Mouse (Mus musculus): ENCODE measurements around the gene Tgoln1. TPM values are rescaled to one million over a fixed set of nuclear protein-coding genes. Genes with fewer than 3 reads are reported as not detected.

Gene Tgoln1
- polyA plus RNA-seq, 3 experiments from 2014 or later, result 103 to 111 (median 108) TPM

DNA sequence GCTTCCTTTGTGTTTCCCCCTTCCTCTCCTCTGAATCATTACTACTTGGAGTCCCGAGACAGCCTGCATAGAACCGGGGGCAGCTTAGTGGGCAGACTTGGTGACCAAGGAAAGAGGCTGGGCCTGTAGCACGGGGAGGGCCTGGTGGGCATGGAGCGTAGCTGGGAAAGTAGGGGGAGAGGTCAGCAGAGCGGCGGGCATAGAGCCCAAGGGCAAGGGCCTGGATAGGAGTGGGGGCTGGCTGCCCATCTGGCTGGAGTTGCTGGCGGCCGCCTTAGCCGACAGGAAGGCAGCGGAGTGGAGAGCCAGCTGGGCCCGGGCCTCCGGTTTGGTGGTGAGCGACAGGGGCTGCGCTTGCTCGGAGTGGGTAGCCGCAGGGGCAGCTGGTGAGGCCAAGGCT lies 10.5 kb upstream of the Tgoln1 start:
- ATAC-seq, result no peak

DNA sequence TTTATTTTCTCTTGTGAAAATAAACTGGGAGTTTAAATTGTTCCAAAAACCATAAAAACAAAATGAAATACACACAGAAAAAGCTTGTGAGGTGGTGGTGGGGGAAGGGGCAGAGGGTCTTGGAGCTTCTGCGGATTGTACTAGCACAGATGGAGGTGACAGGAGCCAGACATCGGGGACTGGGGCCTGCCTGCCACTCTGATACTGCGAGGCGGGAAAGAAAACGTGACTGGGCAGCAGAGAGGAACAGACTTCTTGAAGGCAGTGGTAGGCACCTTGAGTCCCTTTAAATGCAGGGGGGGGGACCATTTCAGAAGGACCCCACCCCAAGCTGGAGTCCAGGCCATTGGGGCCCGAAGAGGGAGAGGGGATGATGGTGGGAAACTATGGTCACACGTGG lies 9.6 kb upstream of the Tgoln1 start:
- ATAC-seq, result no peak

DNA sequence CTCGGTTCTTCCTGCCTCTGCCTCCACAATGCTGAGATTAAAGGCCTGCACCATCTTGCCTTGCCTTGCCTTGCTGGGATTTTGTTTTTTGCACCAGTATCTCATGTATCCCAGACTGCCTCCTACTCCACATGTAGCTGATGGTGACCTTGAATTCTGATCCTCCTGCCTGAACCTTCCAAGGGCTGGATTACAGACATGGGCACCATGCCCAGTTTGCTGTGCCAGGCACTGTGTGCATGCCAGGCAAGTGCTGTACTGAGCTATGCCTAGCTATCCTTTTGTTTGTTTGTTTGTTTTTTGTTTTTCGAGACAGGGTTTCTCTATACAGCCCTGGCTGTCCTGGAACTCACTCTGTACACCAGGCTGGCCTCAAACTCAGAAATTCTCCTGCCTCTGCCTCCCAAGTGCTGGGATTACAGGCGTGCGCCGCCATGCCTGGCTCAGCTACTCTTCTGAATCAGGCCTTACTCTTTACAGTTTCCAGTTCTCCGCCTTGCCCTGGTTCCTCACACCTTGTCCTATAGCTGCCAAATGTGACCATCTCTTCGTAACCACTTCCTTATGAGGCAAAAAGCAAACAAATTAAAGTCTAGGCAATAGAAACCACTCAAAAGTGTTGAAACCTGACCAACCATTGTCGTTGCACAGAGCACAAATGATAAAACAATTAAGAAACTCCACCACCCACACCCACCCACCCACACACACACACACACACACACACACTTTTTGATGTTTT lies 7.0 kb upstream of the Tgoln1 start:
- no peak for ATAC-seq

DNA sequence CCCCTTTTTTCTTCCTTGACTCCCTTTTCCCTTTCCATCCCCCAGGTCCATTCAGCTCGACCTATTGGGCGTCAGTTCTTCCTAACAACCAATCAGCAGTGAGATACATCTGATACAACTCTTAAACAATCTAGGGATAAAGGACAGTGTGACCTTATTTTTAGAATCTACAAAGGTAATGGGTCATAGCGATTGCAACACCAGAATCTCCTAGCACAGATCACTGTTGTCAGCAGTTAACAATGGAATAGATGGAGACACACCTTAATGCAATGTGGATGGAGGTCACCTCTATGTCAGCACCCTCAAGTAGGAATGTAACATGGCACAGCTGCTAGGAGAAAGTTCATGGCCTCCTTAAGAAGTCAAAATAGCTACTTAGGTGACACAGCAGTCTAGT lies 6.1 kb upstream of the Tgoln1 start:
- no peak for ATAC-seq

DNA sequence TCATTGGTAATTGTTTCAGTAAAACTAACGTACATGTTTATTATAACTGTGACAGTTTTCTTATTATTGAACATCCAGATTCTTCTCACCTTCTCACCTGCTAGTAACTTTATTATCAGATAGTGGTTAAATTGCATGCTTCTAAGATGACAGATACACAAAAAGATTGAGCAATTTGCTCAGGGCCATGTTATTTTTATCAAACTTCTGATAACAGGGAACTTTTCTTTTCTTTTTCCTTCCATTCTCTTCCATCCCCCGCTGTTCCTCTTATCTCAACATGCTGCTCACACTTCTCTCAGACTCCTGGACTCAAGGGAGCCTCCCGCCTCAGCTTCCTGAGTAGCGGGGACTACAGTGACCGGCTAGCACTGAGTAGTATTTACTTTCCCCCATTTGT lies 4.1 kb upstream of the Tgoln1 start:
- ATAC-seq, result no peak

DNA sequence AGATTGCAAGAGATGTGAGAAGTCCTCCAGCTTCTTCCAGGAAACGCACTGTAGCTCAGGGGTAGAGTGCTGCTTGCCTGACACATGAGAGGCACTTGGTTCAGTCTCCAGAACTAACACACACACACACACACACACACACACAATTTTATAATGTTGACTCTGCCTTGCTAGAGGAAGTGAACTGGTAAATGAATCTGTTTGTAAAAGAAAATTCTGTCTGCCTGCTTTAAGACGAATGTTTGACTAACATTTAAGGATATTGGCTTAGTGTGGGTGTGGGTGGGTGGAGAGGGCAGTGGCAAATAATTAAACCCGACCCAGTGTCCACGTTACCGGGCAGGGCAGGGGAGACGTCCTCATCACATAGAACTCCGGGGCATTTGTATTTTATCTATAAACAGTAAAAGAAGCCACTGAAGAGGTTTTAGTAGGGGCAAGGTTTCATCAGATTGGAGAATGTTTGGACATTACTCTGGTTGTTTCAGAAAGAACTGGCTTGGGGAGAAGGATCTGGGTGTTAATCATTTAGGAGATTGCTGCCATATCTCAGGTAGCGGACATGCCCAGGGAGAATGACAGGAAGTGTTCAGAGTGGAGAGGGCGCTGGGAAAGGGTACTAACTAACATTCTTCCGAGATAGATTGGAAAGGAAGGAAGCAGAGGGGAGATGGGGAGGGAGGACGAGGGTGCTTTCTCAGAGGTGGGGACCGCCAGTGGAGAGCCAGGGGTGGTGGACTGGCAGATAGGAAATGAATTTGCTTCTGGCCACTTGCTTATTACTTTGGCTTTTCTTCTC lies 3.1 kb upstream of the Tgoln1 start:
- no peak for ATAC-seq

DNA sequence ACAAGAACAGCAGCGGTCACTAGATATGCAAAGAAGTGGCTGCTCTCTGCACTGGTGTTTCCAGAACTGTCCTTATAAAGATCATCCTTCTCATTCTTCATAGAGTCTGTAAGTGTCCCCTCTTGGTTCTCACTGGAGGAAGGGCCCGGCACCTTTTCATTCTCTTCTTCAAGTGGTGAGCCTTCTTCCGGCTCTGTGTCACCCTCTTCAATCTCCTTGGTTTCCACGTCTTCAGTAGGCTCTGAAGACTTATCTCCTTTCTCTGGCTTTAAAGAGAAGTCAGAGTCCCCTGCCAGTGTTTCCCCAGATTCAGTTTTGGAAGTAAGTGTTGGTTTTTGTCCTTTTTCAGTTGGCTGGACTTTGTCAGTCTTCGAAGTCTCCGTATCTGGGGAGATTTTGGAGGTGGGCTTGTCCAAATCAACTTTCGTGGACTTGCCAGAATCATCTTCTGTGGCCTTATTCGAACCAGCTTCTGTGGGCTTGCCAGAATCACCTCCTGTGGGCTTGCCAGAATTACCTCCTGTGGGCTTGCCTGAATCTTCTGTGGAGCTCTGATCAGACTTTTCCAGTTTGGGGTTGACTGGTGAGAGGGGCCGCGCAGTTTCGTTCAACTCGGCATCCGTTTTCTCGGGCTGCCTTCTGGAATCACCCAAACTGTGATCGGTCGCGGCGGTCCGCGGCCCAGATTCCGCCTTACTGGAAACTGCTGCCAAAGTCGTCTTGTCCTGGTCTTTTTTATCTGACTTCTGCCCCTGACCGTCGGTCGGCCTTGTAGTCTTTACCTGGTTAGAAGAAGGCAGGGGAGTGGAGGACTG lies 1.0 kb downstream of the Tgoln1 start:
- peak; percentile 25 for ATAC-seq

DNA sequence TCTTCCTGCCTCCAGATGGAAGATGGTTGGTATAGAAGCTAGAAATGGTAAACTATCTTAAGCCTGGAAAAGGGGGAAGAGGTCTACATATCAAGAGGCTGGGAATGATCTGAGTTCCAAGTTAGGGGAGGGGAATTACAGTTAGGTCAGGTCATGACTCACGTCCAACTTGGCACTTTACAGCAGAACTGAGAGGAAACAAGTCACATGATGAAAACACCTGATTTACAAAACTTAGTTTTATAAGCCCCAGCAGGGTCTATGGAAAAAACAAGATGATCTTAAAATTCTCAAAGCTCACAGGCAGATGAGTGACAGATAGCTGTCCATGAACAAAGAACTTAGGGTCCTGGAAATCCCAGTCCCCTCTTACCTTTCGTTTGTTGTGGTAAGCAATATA lies 1.6 kb downstream of the Tgoln1 start:
- no peak for ATAC-seq

DNA sequence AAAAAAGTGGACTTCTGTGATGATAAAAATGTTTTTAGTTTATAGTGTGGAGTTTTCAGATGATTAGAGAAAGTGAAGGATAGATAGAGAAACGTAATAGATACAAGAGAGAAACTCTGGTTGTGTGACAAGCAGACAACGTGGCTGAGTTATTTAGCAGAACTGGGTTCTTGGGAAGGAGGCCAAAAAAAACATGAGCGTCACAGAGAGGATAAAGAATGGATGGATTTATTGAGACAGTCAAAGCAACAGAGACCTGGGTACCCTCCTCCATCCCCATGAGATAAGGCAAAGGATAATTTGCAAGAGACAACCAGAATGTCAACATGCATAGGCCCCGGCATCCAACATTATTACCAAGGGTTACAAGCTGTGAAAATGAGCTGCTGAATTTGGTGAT lies 6.5 kb downstream of the Tgoln1 start:
- no peak for ATAC-seq

DNA sequence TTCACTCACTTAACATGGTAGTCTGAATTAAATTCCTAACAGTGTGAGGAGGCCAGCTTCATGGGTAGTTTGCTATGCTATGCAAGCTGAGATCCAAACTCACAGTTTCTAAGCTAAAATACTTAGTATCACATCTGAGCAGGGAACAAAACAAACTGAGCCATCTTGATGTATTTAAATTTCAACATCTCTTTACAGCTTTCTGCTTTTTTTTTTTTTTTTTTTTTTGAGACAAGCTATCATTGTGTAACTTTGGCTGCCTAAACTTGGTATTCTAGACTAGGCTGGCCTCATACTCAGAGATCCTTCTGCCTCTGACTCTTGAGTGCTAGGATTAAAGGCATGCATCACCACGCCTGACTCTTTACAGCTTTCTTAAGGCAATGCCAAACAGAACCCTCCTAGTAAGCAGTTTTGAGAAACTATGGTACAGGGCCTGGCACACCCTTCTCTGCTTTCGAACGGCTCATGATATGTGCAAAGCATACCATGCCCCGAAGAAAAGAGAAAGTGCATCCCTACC lies 8.1 kb downstream of the Tgoln1 start:
- no peak for ATAC-seq

DNA sequence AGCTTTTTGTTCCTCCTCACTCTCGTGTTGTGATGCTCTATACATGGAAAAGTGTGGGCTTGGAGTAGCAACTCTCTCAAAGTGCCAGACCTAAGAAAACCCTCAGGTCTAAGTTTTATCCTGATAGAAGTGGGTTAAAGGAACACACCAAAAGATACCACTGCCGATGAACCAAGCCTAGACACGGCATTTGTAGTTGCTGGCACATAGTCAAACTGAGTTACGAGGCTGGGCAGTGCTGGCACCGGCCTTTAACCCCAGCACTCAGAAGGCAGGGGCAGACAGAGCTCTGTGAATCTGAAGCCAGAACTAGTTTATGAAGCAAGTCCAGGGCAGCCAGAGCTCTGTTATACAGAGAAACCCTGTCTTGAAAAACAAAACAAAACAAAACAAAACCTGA lies 9.1 kb downstream of the Tgoln1 start:
- no peak for ATAC-seq

DNA sequence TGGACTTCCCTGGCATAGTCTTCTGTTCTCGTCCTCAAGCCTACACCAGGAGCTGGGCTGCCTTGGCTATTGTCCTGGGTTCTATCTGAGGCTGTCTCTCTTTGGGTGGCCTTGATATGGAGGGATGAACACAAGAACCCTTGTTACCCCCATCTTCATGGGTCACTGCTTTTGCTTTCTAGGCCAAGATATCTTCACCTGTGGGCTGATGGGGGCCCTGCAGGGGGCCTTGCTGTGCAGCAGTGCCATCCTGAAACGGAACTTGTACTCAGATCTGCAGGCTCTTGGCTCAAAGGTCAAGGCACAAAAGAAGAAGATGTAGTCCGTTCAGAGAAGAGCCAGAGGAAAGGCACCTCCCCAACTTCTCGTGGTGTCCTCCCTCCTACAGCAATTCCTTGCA lies 9.7 kb downstream of the Tgoln1 start:
- no peak for ATAC-seq

DNA sequence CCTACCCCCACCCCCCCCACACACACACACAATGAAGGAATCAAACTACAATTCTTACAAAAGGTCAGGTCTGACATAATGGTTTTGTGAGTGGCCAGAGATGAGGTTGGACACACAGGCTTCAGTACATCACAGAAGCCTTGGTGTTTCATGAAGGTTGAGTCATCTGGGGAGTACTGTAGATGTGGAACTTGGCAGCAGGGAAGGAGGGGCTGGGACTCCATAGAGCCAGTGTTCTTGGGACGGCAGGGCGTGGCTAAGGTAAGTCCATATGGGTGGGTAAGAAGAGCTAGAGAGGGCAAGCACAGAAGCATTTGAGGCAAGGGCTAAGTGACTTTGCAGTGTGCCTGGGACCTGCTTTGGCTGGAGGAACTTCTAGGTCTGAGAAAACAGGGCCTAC lies 12.7 kb downstream of the Tgoln1 start:
- no peak for ATAC-seq

DNA sequence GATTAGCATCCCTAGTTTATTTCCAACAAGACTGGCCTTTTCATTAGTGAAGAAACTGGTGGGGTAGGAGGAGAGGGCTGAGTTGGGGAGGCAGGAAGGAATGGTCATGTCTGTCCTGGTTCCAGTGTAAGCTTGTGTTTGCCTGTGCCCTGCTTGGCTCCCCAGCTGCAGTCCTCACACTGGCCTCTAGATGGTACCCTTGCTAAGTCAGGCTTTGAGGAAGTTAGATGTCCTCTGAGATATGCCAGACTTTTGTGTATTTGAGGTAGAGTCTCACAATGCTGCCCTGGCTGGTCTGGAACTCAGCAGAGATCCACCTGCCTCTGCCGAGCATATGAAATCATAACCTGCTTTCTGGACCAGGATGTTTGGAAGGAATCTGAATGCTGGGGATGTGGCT lies 15.1 kb downstream of the Tgoln1 start:
- ATAC-seq, result peak; percentile 71

DNA sequence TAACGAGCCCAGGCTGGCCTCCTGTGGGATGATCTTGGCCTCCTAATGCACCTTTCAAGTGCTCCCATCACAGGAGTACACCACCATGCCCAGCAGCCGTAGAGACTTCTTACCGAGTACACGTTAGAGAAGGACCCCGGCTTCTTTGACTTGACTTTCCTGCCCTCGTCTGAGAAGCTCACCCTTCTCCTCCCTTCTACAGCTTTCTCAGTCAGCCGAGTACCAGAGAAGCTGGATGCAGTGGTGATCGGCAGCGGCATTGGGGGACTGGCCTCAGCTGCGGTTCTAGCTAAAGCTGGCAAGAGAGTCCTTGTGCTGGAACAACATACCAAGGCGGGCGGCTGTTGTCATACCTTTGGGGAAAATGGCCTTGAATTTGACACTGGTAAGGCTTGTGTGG lies 16.0 kb downstream of the Tgoln1 start:
- no peak for ATAC-seq

DNA sequence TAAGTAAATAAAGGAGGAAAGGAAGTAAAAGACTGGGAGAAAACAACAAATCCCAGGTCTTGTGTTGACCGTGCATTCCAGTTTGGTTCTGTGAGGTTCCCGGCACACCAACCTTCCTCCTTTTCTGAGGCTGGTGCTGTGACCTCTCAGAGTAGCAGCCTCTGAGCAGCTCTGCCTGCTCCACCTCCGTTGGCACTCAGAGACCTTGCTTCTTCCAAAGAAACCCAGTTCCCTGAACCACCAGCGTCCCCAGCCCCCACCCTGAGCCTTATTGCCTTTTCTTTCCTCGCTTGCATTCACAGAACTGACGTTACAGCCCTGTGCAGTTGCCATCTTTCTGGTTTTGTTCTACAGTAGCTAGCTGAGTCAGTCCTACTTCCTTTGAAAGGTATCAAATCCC lies 16.6 kb downstream of the Tgoln1 start:
- ATAC-seq, result no peak

DNA sequence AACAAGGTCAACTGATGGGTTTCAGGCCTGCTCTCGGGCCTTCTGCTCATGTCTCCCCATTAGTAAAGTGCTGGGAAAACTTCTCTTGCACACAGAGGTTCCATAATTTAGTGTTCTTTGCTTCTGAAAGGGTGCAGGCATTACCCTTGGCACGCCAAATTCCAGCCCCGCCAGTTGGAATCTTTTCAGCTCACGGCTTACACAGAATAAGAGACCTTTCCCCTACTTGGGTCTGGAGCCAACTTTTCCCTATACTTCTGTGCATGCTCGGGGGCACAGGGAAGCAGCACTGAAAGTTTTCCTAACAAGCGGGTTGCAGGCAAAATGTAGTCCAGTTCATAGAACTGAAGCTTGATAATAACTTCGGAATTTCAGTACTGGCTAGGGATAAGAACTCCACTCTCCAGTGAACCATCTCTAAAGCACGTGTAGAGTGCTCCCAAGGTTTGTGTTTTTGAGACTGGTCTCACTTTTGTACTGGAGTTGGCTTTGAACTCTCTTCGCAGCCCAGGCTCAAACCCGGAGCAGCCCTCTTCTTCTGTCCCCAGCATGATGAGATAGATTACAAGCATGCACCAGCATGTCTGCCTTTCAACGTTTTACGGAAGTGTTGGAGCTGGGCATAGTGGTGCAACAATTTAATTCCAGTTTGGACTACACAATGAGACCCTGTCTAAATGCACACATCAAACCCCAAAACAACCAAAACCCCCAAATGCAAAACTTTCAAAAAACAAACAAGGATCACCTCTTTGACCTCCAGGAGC lies 17.8 kb downstream of the Tgoln1 start:
- no peak for ATAC-seq

DNA sequence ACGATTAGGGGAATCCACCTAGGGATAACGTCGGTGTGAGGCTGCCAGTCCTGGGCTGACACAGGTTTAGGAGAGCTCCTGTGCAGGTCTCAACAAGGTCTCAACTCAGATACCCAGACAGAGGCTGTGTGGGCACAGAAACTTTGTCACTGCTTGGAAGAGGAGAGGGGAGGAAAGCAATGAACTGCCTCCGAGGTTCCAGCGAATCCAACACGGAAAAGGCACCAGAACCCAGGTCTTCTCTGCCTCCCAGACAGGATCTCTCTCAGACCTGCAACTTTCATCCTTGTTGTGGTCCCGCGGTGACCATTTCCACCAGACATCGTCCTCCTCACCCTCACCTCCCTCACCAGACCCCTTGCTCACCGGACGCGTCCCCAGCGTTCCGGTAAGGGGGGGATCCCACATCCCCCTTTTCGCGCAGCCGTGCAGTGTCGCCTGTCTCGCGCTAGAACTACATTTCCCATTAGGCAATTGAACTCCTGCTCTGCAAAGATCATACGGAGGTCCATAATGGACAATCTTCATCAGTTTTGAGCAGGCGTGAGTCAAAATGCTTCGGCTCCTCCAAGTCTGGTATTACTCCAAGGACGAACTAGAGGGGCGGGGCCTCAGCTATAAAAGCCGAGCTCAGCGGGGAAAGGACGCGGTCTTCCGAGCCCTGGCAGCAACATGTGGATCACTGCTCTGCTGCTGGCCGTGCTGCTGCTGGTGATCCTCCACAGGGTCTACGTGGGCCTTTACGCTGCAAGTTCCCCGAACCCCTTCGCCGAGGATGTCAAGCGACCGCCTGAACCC lies 18.6 kb downstream of the Tgoln1 start, which contains the start of the genes Elmod3 and Retsat:
Gene Elmod3, minus strand, starts transcription at position 458 of the 798 bp plus-strand sequence.
Gene Retsat, plus strand, starts transcription at position 520 of the 798 bp plus-strand sequence.
- peak; percentile 84 for ATAC-seq

DNA sequence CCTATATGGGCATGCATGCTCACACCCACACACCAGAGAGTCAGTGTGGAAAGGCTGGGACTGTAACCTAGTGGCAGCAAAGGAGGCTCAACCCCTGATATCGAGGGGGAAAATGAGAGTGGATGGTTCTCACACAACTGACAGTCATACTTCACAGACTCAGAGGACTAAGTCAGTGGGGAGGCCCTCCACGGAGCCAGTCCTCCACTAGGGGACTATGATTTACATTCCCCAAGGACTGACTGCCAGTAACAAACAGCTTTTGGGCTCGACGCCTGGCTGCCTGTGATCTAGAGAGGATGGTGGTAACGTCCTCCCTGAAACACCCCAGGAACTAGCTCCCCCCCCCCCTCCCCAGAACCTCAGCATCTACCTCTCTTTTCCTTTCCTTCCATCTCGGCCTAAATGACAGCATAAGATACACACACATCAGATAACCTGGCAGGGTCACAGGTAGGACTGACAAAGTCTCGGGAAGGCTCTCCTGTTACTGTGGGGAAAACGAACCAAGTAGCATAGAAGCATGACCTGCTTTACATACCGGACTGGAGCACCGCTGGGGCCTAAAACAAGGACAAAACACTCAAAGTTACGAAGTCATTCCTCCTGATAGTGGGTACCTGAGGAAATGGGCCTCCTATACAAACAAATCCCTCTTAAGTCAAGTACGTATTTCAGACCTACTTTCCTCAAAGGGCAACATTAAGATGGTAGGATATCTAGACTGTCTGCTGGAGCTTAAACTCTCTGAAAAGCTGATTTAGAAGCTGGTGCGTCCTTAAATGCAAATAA lies 19.5 kb downstream of the Tgoln1 start:
- ATAC-seq, result no peak

DNA sequence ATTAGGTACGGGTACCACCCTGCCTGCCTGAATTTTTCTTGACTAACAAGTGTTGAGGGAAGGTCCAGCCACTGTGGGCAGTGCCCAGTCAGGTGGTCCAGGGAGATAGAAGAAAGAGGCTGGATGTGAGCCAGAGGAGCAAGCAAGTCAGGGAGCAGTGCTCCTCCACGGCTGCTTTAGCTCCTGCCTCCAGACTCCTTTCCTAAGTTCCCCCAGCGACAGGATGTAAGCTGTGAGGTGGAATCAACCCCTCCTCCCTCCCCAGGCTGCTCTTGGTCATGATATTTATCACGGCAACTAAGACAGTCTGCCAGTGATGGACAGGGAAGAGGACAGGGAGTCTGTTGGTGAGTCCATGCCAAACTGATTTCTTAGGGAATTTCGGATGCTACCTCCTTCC lies 22.9 kb downstream of the Tgoln1 start:
- ATAC-seq, result no peak

Data from inflammation-experienced regulatory T-cells, adult 6 months (primary cell).